Mouse (Mus musculus) spleen, adult 2 months (tissue): ENCODE measurements around the gene Slc39a9.

ENCODE experiments used
- CTCF ChIP-seq: fragments of 200-500 bp; IDR thresholded peaks from 2 replicates; pipeline ENCODE4 v1.5.1; 2011; ENCODE audit warnings: mild to moderate bottlenecking, inconsistent platforms; ENCODE audit not compliant: insufficient read depth, insufficient read length, insufficient replicate concordance; ENCODE audit errors: extremely low read depth
- POLR2A ChIP-seq: fragments of 200-500 bp; IDR thresholded peaks from 2 replicates; pipeline ENCODE4 v1.6.1; 2011; ENCODE audit warnings: low read depth, low read length, inconsistent platforms

DNA sequence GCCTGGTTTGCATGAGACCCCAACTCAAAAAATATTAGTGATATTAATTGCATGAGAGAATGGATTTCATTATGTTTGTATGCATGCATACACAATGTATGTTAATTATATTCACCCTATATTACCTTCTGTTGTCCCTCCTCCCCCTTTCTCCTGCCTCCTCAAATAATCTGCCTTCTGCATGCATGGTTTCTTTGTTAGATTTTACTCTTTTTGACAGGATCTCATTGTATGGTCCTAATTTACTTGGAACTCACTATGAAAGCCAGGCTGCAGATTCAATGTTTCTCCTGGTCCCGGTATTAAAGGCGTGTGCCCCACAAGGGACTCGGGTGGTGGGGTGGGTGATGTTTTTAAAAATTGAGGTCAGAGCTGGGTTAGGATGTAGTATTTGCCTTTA lies 40.6 kb downstream of the Slc39a9 start:
- TF ChIP-seq CTCF (no peak), POLR2A (no peak)
